Mouse (Mus musculus) testis, adult 2 months (tissue): Measurements from ENCODE around the gene Gm20671.

Source experiments
- CTCF ChIP-seq: fragments of 200-500 bp; IDR thresholded peaks from 2 replicates; pipeline ENCODE4 v1.5.1; 2012; ENCODE audit warnings: low read depth, mild to moderate bottlenecking, inconsistent platforms, low read length, moderate library complexity; ENCODE audit not compliant: control insufficient read depth, insufficient read depth, insufficient replicate concordance
- POLR2A ChIP-seq: fragments of 200-500 bp; IDR thresholded peaks from 2 replicates; pipeline ENCODE4 v1.6.1; 2012; ENCODE audit warnings: low read depth, mild to moderate bottlenecking, inconsistent platforms, low read length, moderate library complexity; ENCODE audit not compliant: control insufficient read depth

DNA sequence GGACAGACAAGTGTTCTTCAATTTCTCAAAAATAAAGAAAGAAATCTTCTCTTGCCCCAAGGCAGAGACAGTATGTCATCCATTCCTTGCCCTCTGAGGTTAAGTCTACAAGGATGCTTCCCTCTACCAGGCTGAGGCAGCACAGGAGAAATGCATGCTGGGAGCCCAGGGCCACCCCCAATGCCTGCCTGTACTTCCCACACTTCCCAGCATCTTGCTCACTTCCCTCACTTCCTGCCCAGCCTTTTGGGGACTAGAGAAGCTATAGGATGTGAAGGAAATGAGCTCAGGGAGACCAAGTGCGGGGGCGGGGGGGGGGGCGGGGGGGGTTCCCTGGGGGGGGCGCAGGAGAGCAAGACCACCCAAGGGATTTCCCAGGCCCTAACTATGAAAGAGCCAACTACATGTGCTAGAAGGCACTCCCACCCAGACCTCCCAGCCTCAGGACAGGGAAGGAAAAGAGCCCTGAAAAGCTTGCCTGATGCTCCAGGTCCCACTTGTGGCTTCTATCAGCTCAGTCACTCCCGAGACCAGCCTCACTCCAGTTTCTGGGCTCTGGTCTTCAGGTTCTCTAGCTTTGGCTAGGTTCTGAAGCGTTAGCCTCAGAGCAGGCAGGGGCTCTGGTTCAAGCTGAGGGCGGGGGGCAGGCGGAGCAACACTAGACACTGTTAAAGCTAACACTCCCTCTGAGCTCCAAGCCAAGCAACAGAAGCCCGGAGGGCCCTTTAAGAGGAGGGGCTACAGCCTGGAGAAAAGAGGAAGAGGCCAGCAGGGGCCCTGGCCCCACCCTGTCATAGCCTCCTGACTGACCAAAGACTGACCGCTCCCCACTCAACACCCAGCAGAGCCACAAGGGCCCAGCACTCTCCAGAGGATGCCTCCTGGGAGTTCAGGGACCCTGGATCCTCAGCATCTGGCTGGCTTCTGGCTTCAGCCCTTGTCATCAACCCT is 80.9 kb downstream of the Gm20671 start:
- TF ChIP-seq CTCF (no peak), POLR2A (no peak)
